Mouse (Mus musculus) C2C12 (cell line): ENCODE measurements around the gene Snph.

Experiments used
- CTCF ChIP-seq: IDR thresholded peaks from one replicate; pipeline ENCODE4 v1.5.1; 2011; ENCODE audit not compliant: control insufficient read depth, insufficient read depth, insufficient read length
- MYOG ChIP-seq: IDR thresholded peaks from one replicate; pipeline ENCODE4 v1.6.1; 2011; ENCODE audit not compliant: control insufficient read depth, insufficient read length; ENCODE audit errors: extremely low read depth

GRCm38 (mm10) chr2:151629310-151629709, 3.1 kb downstream of the Snph start:
- TF ChIP-seq CTCF (no peak), MYOG (no peak)
